Mouse (Mus musculus) right cerebral cortex, postnatal 4 days (tissue): ENCODE data around the gene Rab8b.
"Not testable (repeated sequence)": the region's sequence is repeated elsewhere in the genome, so short reads cannot be mapped to it uniquely, and the experiment has no call there.

Experiments used
- DNase-seq: peaks from one replicate; pipeline ENCODE4 v3.0.0-alpha.2; 2022

Gene Rab8b

GRCm38 (mm10) chr9:66833851-66834250 is 85.6 kb downstream of the Rab8b start:
- peak; percentile 5 for DNase-seq

- DNase-seq = no peak
These were observed 87.0 kb downstream of the Rab8b start for GRCm38 (mm10) chr9:66832366-66832908.

- no peak for DNase-seq
These were observed 93.5 kb downstream of the Rab8b start for GRCm38 (mm10) chr9:66825990-66826389.

GRCm38 (mm10) chr9:66822255-66822654 is 97.2 kb downstream of the Rab8b start:
- not testable (repeated sequence) for DNase-seq

- no peak for DNase-seq
These were observed 98.5 kb downstream of the Rab8b start for GRCm38 (mm10) chr9:66820996-66821395.

- DNase-seq = no peak
These were observed 106.1 kb downstream of the Rab8b start for GRCm38 (mm10) chr9:66813392-66813791.

- DNase-seq = peak; percentile 5
These were observed 113.5 kb downstream of the Rab8b start for GRCm38 (mm10) chr9:66805951-66806350.

GRCm38 (mm10) chr9:66801947-66802346 is 117.5 kb downstream of the Rab8b start:
- no peak for DNase-seq

GRCm38 (mm10) chr9:66796739-66797138 is 122.7 kb downstream of the Rab8b start, which contains the start of gene Gm10647:
Gm10647 (plus strand) TSS chr9:66797039.
- no peak for DNase-seq

- DNase-seq = peak; percentile 86
These were observed 123.8 kb downstream of the Rab8b start, which contains the start of gene Aph1b for GRCm38 (mm10) chr9:66795464-66796324. Aph1b (minus strand) TSS chr9:66795490.

GRCm38 (mm10) chr9:66794629-66795463 is 124.6 kb downstream of the Rab8b start:
- peak; percentile 5 for DNase-seq
